ENCODE assay signal across 9 mouse cellular contexts in genomic region chr19:30217335-30217734, GRCm38 (mm10). TPM values are rescaled to one million over a fixed set of nuclear protein-coding genes. Genes with fewer than 3 reads are reported as not detected.
DNase-seq lines count a peak whose midpoint lies in the region; ATAC-seq and TF ChIP-seq lines count a peak whose summit lies in the region.
"Had no signal": no experiment of that assay in that cellular context is flagged by ENCODE, and none has a peak within 500 bp of the region (broad histone marks: within the 10 kb centered on the region; RNA-seq: fewer than 3 reads in every experiment).

No protein-coding gene starts in this region.

- TF ChIP-seq CTCF in brain, embryonic 14.5 days (IDR thresholded peaks at IDR 0.05; ENCODE audit: borderline replicate concordance, extremely low read depth, insufficient read depth, insufficient read length): peak; percentile 80; the same call in 1 of the 2 replicates

- no peak overlapping the region for H3K4me2 ChIP-seq in liver, embryonic 12.5 days
- H3K4me2 ChIP-seq in forebrain, embryonic 13.5 days: no peak overlapping the region
- H3K4me2 ChIP-seq: liver, embryonic 13.5 days had no signal

- H3K36me3 ChIP-seq in liver, embryonic 12.5 days: no peaks in the 10 kb centered on the region
- no peaks in the 10 kb centered on the region for H3K36me3 ChIP-seq in forebrain, embryonic 13.5 days (ENCODE audit: poor library complexity, severe bottlenecking)
- H3K36me3 ChIP-seq in limb, embryonic 10.5 days: no peaks in the 10 kb centered on the region
- H3K36me3 ChIP-seq: liver, embryonic 13.5 days had no signal

- no peak for ATAC-seq in liver, embryonic 12.5 days
- peak; percentile 83; the same call in 1 of the 2 replicates for ATAC-seq in forebrain, embryonic 13.5 days

- WGBS in liver, embryonic 12.5 days (ENCODE audit: insufficient replicate concordance): 15% methylated on average over 7 of the region's 7 CpGs
- 32% methylated on average over 7 of the region's 7 CpGs for WGBS in forebrain, embryonic 13.5 days
- WGBS in limb, embryonic 10.5 days: 21% methylated on average over 7 of the region's 7 CpGs

- no peaks in the 10 kb centered on the region for H3K4me1 ChIP-seq in liver, embryonic 12.5 days
- no peaks in the 10 kb centered on the region for H3K4me1 ChIP-seq in forebrain, embryonic 13.5 days
- peaks cover 4% of the 10 kb centered on the region; the same call in 1 of the 2 replicates for H3K4me1 ChIP-seq in limb, embryonic 10.5 days
- H3K4me1 ChIP-seq: liver, embryonic 13.5 days had no signal

- no peak overlapping the region for H3K9ac ChIP-seq in liver, embryonic 12.5 days
- no peak overlapping the region for H3K9ac ChIP-seq in forebrain, embryonic 13.5 days
- H3K9ac ChIP-seq: liver, embryonic 13.5 days had no signal

- no peak overlapping the region for H3K4me3 ChIP-seq in liver, embryonic 12.5 days
- no peak overlapping the region for H3K4me3 ChIP-seq in forebrain, embryonic 13.5 days
- no peak overlapping the region for H3K4me3 ChIP-seq in limb, embryonic 10.5 days
- H3K4me3 ChIP-seq: liver, embryonic 13.5 days had no signal

- no peaks in the 10 kb centered on the region for H3K27me3 ChIP-seq in liver, embryonic 12.5 days (replicated peaks)
- H3K27me3 ChIP-seq in forebrain, embryonic 13.5 days: no peaks in the 10 kb centered on the region
- no peaks in the 10 kb centered on the region for H3K27me3 ChIP-seq in limb, embryonic 10.5 days (ENCODE audit: low read depth, poor library complexity, severe bottlenecking)
- H3K27me3 ChIP-seq: liver, embryonic 13.5 days had no signal

- TF ChIP-seq POLR2A in brain, embryonic 14.5 days (IDR thresholded peaks at IDR 0.05; ENCODE audit: borderline replicate concordance, extremely low read depth, insufficient read depth, insufficient read length, poor library complexity, severe bottlenecking): no peak

- DNase-seq in liver: peak; percentile 59
- DNase-seq in brain, embryonic 14.5 days (ENCODE audit: low read depth): peak; percentile 79
- peak; percentile 52 for DNase-seq in hindlimb bud, embryonic 11.5 days (ENCODE audit: extremely low spot score, low read depth, low spot score)
- DNase-seq in limb, embryonic 10.5 days (ENCODE audit: low spot score): peak; percentile 77
- peak; percentile 9 for DNase-seq in naive thymus-derived CD4-positive, alpha-beta T cell, adult 2 months (ENCODE audit: low read depth)
- peak; percentile 66 for DNase-seq in thymus, postnatal 4 days
- DNase-seq: liver, embryonic 13.5 days had no signal

- H3K27ac ChIP-seq in liver, embryonic 12.5 days: no peak overlapping the region
- no peak overlapping the region for H3K27ac ChIP-seq in forebrain, embryonic 13.5 days
- H3K27ac ChIP-seq in limb, embryonic 10.5 days: no peak overlapping the region
- H3K27ac ChIP-seq: liver, embryonic 13.5 days had no signal

- H3K9me3 ChIP-seq in liver, embryonic 12.5 days (replicated peaks): no peaks in the 10 kb centered on the region
- H3K9me3 ChIP-seq in forebrain, embryonic 13.5 days (replicated peaks): no peaks in the 10 kb centered on the region
- H3K9me3 ChIP-seq in limb, embryonic 10.5 days (replicated peaks): no peaks in the 10 kb centered on the region
- H3K9me3 ChIP-seq: liver, embryonic 13.5 days had no signal

RNA-seq across cellular contexts. Expression of gene Mbl2, which starts 15.4 kb away (rescaled TPM):
- polyA plus RNA-seq in liver, embryonic 12.5 days (2016; fragmentation: Nextera tagmentation; extraction: Ambion mirVana): 0.12 and 0.41 TPM in 2 replicates
- polyA plus RNA-seq in brain, embryonic 14.5 days (2012; rRNA removed): not detected in 2 replicates
- polyA plus RNA-seq in forebrain, embryonic 13.5 days (2015; fragmentation: Nextera tagmentation; extraction: Ambion mirVana): not detected in 2 replicates
- polyA plus RNA-seq in limb, embryonic 10.5 days (2016; fragmentation: Nextera tagmentation; extraction: Ambion mirVana): not detected in 2 replicates

RNA-seq across cellular contexts. Expression of gene Gldc, which starts 42.1 kb away (rescaled TPM):
- polyA plus RNA-seq in liver, embryonic 12.5 days (2016; fragmentation: Nextera tagmentation; extraction: Ambion mirVana): 27.4 and 28.1 TPM in 2 replicates
- 13.7 and 18.0 TPM in 2 replicates for polyA plus RNA-seq in brain, embryonic 14.5 days (2012; rRNA removed)
- polyA plus RNA-seq in forebrain, embryonic 13.5 days (2015; fragmentation: Nextera tagmentation; extraction: Ambion mirVana): 23.5 and 25.2 TPM in 2 replicates
- polyA plus RNA-seq in limb, embryonic 10.5 days (2016; fragmentation: Nextera tagmentation; extraction: Ambion mirVana): 13.9 and 20.0 TPM in 2 replicates

Comparison
In these comparisons a context has a peak if more than half of its experiments do, and no peak if none do; other contexts are left out.
1. DNase-seq: peak in every context shown above with its lines; median percentile 79 in brain, embryonic 14.5 days; 77 in limb, embryonic 10.5 days; 66 in thymus, postnatal 4 days; 59 in liver; 52 in hindlimb bud, embryonic 11.5 days; 9 in naive thymus-derived CD4-positive, alpha-beta T cell, adult 2 months.